Mouse (Mus musculus) hindbrain, embryonic 10.5 days (tissue): ENCODE measurements around the gene Mtfr1l. TPM values are rescaled to one million over a fixed set of nuclear protein-coding genes. Genes with fewer than 3 reads are reported as not detected.

ENCODE experiments used
- DNase-seq: peaks from one replicate; pipeline ENCODE4 v3.0.0-alpha.2; 2017; ENCODE audit warnings: low spot score
- H3K27ac ChIP-seq: fragments of 300-500 bp; sonication (generic); 2 replicates; pipeline ENCODE4 v1.5.1; 2016; ENCODE audit warnings: mild to moderate bottlenecking, moderate library complexity
- H3K27me3 ChIP-seq: fragments of 300-500 bp; sonication (generic); 2 replicates; pipeline ENCODE4 v1.6.1; 2016; ENCODE audit warnings: mild to moderate bottlenecking; ENCODE audit not compliant: poor library complexity, insufficient read depth, severe bottlenecking
- H3K36me3 ChIP-seq: fragments of 300-500 bp; sonication (generic); 2 replicates; pipeline ENCODE4 v1.6.1; 2016; ENCODE audit warnings: mild to moderate bottlenecking, moderate library complexity
- H3K4me1 ChIP-seq: fragments of 300-500 bp; sonication (generic); replicated peaks from 2 replicates; pipeline ENCODE4 v1.6.1; 2016; ENCODE audit warnings: mild to moderate bottlenecking
- H3K4me3 ChIP-seq: fragments of 300-500 bp; sonication (generic); 2 replicates; pipeline ENCODE4 v1.5.1; 2016; ENCODE audit warnings: mild to moderate bottlenecking, moderate library complexity
- H3K9me3 ChIP-seq: fragments of 300-500 bp; sonication (generic); 2 replicates; pipeline ENCODE4 v1.6.1; 2016; ENCODE audit warnings: mild to moderate bottlenecking, moderate library complexity
- whole genome bisulfite sequencing: fragments of 180-500 bp; shearing (Covaris S2); methylation state at CpG from one replicate; pipeline ENCODE4 v1.1.7; 2016; 5-methylcytosine and 5-hydroxymethylcytosine counted together
- polyA plus RNA-seq: library from polyadenylated mRNA; unstranded; fragments of >200 nt; fragmentation: Nextera tagmentation; extraction: Ambion mirVana; gene quantifications from 2 replicates; pipeline ENCODE4 v1.2.1, GENCODE M21; 2016

Mtfr1l gene
- polyA plus RNA-seq, 1 experiment from 2014 or later = 125 TPM

DNA sequence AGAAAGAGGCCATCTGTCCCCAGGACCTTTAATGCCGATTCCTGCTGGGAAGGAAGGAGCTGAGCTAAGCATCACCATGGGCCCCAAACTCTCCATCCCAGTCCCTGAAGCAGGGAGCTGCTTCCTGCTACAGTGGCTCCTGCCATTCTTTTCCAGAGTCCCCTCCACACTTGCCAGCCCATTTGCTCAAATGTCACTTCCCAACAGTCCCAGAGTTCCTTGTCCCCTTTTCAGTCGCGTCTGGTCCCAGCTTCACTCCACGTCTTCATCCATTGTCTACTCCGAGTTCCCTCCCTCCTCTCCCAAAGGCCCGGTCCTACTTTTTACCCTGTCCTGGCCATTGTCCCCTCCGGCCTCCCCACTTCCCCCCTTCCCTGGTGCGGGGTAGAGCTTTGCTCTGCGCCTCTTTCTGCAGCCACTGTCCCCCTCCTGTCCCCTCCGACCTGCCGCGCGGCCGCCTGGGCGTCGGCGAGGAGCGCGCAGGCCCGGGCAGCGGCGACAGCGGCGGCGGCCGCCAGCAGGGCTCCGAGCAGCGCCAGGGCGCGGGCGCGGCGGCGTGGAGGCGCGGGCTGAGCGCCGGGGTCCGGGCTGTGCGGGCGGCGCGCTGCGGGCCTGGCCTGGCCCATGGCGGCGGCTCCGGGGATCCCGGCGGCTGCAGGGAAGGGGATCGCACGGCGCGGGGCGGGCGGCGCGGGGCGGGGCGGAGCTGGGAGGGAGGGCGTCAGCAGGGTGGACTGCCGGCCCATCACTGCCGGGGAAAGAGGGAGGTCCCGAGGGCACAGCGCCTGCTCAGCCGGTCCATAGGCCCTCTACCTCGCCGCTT, 16.5 kb upstream of the Mtfr1l start, which contains the start of gene Selenon:
Selenon (minus strand) TSS at position 673 of the 823 bp plus-strand sequence.
- Histone ChIP-seq H3K36me3 (peaks cover 43% of the 10 kb centered on the region), H3K4me3 (peak within 1 kb of the TSS; percentile 78), H3K9me3 (peaks cover 10% of the 10 kb centered on the region), H3K4me1 (peaks cover 43% of the 10 kb centered on the region), H3K27me3 (no peaks in the 10 kb centered on the region), H3K27ac (peak within 1 kb of the TSS; percentile 96)
- DNase-seq = peak; percentile 79
- under 1% methylated on average over 63 of the region's 67 CpGs for WGBS

GRCm38 (mm10) chr4:134549899-134550298, 14.7 kb upstream of the Mtfr1l start:
- no peak overlapping the region for H3K27ac ChIP-seq
- H3K36me3 ChIP-seq = peaks cover 61% of the 10 kb centered on the region
- peaks cover 40% of the 10 kb centered on the region for H3K4me1 ChIP-seq
- H3K9me3 ChIP-seq = peaks cover 10% of the 10 kb centered on the region
- no peaks in the 10 kb centered on the region for H3K27me3 ChIP-seq
- 98% methylated on average over 8 of the region's 8 CpGs for WGBS
- H3K4me3 ChIP-seq = 0 out of 2 replicates have a peak overlapping the region, but pooled peaks have one; percentile 78
- no peak for DNase-seq

DNA sequence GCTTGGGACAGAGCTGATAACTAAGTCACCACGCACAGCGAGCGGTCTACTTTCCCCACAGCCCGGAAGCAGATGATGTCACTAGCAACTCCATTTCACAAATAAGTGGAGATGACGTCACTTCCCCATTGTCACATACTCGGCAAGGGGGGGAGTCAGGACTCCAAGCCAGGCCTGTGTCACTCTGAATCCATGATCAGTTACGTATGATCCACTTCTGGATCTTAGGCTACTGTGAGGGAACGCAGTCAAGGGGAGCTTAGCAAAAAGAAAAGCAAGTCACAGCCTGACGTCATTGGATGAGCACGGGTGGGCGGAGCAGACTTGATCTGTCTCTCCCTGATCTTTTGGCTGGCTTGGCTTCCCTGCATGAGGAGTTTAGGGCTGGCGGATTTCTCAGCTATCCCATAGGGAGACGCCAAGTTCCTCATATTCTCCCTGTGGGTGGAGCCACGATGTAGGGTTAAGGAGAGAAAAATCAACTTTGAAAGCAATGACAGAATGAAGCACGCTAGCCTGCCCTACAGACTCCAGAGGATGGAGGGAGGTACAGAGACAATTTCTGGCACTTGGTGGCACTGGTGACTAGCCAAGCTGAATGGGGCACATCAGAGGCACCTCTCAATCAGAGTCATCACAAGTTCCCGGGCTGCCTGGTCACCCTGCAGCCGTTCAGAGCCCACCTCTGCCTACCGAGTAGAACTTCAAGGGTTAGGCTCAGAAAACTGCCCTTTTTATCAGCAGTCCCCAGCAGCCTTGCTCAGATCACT, 13.2 kb upstream of the Mtfr1l start:
- Histone ChIP-seq H3K4me3 (no peak overlapping the region), H3K4me1 (peaks cover 40% of the 10 kb centered on the region), H3K27me3 (no peaks in the 10 kb centered on the region), H3K9me3 (peaks cover 10% of the 10 kb centered on the region), H3K36me3 (peaks cover 77% of the 10 kb centered on the region), H3K27ac (no peak overlapping the region)
- no peak for DNase-seq
- WGBS = 80% methylated on average over 18 of the region's 18 CpGs

GRCm38 (mm10) chr4:134546814-134547705, 11.9 kb upstream of the Mtfr1l start:
- Histone ChIP-seq H3K4me1 (peaks cover 39% of the 10 kb centered on the region), H3K9me3 (peaks cover 10% of the 10 kb centered on the region), H3K36me3 (peaks cover 90% of the 10 kb centered on the region), H3K27me3 (no peaks in the 10 kb centered on the region), H3K27ac (no peak overlapping the region; the same call in 1 of the 2 replicates), H3K4me3 (0 out of 2 replicates have a peak overlapping the region, but pooled peaks have one; percentile 4)
- 73% methylated on average over 9 of the region's 9 CpGs for WGBS
- DNase-seq = no peak

DNA sequence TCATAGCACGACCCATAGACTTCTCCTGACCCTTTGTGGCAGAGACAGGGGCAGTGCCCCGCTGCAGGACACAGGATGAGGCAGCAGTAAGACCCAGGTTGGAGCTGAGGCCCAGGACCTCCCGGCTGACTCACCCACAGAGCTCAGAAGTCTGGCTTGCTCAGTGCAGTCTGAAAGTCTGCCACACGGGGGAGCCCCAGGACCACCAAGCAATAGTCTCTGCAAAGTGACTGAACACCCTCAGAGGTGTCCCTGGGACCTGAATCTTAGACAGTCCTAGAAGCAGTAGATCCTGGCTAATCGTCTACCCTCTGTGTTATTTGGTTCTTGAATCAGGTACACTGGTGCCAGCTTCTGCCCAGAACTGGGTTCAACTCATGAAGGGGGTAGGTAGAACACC, 8.1 kb upstream of the Mtfr1l start:
- Histone ChIP-seq H3K27ac (no peak overlapping the region), H3K27me3 (no peaks in the 10 kb centered on the region), H3K9me3 (no peaks in the 10 kb centered on the region), H3K36me3 (peaks cover 99% of the 10 kb centered on the region), H3K4me1 (peaks cover 21% of the 10 kb centered on the region), H3K4me3 (no peak overlapping the region)
- DNase-seq = peak; percentile 92
- 14% methylated on average over 5 of the region's 5 CpGs for WGBS

DNA sequence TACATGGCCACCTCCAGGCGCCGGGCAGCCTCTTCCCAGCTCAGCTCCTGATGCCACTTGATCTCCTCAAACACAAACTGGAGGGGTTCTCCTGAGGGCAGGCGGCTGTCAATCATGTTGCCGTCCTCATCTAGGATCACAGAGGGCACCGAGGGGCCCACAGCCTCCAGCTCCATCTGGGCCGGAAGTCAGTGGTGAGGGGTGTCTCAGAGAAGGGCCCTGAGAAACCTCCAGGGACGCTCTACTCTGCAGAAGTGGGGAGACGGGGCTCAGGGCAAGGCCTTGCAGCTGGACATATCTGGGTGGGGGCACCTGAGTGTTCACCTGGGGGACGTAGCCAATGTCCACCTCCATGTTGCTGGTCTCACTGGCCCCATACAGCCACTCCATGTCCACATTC, 7.5 kb upstream of the Mtfr1l start:
- Histone ChIP-seq H3K4me1 (peaks cover 15% of the 10 kb centered on the region), H3K36me3 (peaks cover 96% of the 10 kb centered on the region), H3K4me3 (no peak overlapping the region), H3K27ac (no peak overlapping the region), H3K27me3 (no peaks in the 10 kb centered on the region), H3K9me3 (no peaks in the 10 kb centered on the region)
- DNase-seq = no peak
- WGBS = 92% methylated on average over 9 of the region's 9 CpGs

GRCm38 (mm10) chr4:134538997-134539580, 3.9 kb upstream of the Mtfr1l start:
- no peak for DNase-seq
- Histone ChIP-seq H3K27me3 (no peaks in the 10 kb centered on the region), H3K36me3 (peaks cover 59% of the 10 kb centered on the region), H3K27ac (no peak overlapping the region), H3K4me1 (peaks cover 23% of the 10 kb centered on the region), H3K4me3 (no peak overlapping the region), H3K9me3 (no peaks in the 10 kb centered on the region)
- WGBS = 90% methylated on average over 10 of the region's 10 CpGs

- peaks cover 40% of the 10 kb centered on the region for H3K36me3 ChIP-seq
- no peak for DNase-seq
- WGBS = 19% methylated on average over 8 of the region's 8 CpGs
- peak overlapping the region; percentile 90 for H3K4me3 ChIP-seq
- peaks cover 29% of the 10 kb centered on the region for H3K4me1 ChIP-seq
- no peaks in the 10 kb centered on the region for H3K9me3 ChIP-seq
- no peaks in the 10 kb centered on the region for H3K27me3 ChIP-seq
- peak overlapping the region; percentile 90 for H3K27ac ChIP-seq
Observed at GRCm38 (mm10) chr4:134535787-134536151, 582 bp upstream of the Mtfr1l start.

DNA sequence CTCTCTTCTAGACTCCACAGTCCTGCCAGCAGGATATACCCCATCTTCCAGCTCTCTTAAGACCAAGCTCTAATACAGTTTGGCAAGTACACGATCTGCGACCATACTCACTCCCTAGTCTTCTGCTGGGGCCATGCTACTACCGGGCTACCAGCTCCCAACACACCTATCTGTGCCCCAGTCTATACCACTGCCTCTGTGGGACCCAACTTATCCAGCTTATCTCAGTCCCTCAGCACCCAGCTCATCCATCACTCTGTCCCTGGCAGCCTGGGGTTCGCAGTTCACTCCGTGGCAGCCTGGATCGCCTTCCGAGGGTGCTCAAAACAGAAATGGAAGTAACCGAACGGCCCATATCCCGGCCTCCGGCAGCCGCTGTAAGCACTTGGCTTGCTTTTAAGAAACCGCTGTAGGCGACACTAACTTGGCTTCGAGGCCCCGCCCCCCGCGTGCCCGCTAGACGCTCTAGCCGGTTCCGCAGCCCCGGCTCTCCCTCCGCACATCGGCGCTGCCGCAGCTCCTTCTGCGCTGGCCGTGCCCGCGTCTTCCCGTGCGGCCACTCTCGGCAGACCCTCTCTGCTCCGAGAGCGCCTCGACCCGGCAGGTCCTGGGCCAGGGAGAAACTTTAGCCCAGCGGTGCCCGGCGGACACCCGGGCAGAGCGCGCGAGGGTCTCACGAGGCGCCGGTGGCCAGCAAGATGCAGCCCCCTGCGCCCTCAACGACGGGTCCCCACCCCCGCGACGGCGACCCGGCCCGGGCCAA, 882 bp downstream of the Mtfr1l start:
- WGBS = 1% methylated on average over 57 of the region's 57 CpGs
- peak; percentile 69 for DNase-seq
- Histone ChIP-seq H3K9me3 (no peaks in the 10 kb centered on the region), H3K36me3 (peaks cover 40% of the 10 kb centered on the region), H3K4me1 (peaks cover 29% of the 10 kb centered on the region), H3K27me3 (no peaks in the 10 kb centered on the region), H3K4me3 (peak overlapping the region; percentile 90), H3K27ac (peak overlapping the region; percentile 90)

DNA sequence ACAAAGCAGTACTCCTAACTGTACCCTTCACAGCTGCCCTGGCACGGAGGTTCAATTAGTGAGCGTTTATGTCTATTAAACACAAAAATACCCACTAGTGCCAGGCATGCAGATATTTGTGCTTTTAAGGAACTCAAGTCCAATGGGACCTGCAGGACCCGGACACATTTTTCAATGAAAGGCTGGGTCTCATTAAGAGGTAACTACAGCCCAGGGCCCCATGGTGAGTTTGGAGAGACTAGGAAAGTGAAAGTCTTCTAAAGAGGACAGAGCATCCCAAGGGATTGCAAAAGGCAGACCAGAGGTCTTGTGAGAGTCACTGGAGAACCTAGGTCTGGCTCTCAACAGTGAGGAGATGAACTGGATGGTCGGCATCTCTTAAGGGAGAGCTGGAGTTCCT, 1.8 kb downstream of the Mtfr1l start:
- DNase-seq = no peak
- Histone ChIP-seq H3K36me3 (peaks cover 40% of the 10 kb centered on the region), H3K9me3 (no peaks in the 10 kb centered on the region), H3K27ac (no peak overlapping the region), H3K4me1 (peaks cover 29% of the 10 kb centered on the region), H3K4me3 (peak overlapping the region; percentile 90), H3K27me3 (no peaks in the 10 kb centered on the region)
- 88% methylated on average over 4 of the region's 4 CpGs for WGBS

GRCm38 (mm10) chr4:134532928-134533327, 2.3 kb downstream of the Mtfr1l start:
- Histone ChIP-seq H3K36me3 (peaks cover 42% of the 10 kb centered on the region), H3K9me3 (no peaks in the 10 kb centered on the region), H3K27me3 (no peaks in the 10 kb centered on the region), H3K4me3 (no peak overlapping the region), H3K4me1 (peaks cover 29% of the 10 kb centered on the region), H3K27ac (no peak overlapping the region)
- 89% methylated on average over 4 of the region's 4 CpGs for WGBS
- no peak for DNase-seq
